Mouse (Mus musculus): ENCODE measurements around the gene M1ap. TPM values are rescaled to one million over a fixed set of nuclear protein-coding genes. Genes with fewer than 3 reads are reported as not detected.

Gene M1ap
- polyA plus RNA-seq, 1 experiment = 10.3 TPM

DNA sequence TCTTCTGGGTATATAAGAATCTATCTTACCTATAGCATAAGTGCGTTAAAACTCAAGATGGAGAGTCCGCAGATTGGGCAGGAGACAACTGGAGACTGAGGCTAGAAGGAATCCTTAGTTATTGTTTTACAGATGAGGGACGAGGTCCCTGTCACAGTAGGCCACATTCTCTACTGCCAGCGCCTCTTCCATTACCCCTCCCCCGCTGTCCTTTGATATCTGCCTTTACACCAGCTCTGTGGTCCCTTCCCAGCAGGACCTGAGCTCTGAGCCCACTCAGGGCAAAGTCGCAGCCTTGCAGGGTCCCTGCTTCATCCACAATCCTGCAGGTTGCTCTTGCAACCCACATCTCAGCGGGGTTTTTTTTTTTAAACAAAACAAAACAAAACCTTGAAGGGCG lies 121.5 kb downstream of the M1ap start:
- Histone ChIP-seq H3K27ac (ENCODE audit: control insufficient read depth, insufficient read depth, low read depth, low read length, poor library complexity) (no peak overlapping the region), H3K4me1 (ENCODE audit: control insufficient read depth, insufficient read depth, low read length) (no peaks in the 10 kb centered on the region), H3K4me3 (replicated peaks; ENCODE audit: control insufficient read depth, low read depth, low read length) (no peak overlapping the region)
- TF ChIP-seq POLR2A (IDR thresholded peaks at IDR 0.05; ENCODE audit: borderline replicate concordance, control insufficient read depth, low read depth, low read length) = no peak
- no peak for TF ChIP-seq CTCF (IDR thresholded peaks at IDR 0.05; ENCODE audit: control insufficient read depth, insufficient read depth, low read length)
- WGBS = 50% methylated on average over 8 of the region's 8 CpGs

GRCm38 (mm10) chr6:83068706-83069487 lies 122.2 kb downstream of the M1ap start:
- no peak for TF ChIP-seq POLR2A (IDR thresholded peaks at IDR 0.05; ENCODE audit: borderline replicate concordance, control insufficient read depth, low read depth, low read length)
- H3K27ac ChIP-seq (ENCODE audit: control insufficient read depth, insufficient read depth, low read depth, low read length, poor library complexity) = no peak overlapping the region; the same call in 1 of the 2 replicates
- H3K4me3 ChIP-seq (replicated peaks; ENCODE audit: control insufficient read depth, low read depth, low read length) = no peak overlapping the region
- WGBS = 2% methylated on average over 81 of the region's 81 CpGs
- no peaks in the 10 kb centered on the region for H3K4me1 ChIP-seq (ENCODE audit: control insufficient read depth, insufficient read depth, low read length)

DNA sequence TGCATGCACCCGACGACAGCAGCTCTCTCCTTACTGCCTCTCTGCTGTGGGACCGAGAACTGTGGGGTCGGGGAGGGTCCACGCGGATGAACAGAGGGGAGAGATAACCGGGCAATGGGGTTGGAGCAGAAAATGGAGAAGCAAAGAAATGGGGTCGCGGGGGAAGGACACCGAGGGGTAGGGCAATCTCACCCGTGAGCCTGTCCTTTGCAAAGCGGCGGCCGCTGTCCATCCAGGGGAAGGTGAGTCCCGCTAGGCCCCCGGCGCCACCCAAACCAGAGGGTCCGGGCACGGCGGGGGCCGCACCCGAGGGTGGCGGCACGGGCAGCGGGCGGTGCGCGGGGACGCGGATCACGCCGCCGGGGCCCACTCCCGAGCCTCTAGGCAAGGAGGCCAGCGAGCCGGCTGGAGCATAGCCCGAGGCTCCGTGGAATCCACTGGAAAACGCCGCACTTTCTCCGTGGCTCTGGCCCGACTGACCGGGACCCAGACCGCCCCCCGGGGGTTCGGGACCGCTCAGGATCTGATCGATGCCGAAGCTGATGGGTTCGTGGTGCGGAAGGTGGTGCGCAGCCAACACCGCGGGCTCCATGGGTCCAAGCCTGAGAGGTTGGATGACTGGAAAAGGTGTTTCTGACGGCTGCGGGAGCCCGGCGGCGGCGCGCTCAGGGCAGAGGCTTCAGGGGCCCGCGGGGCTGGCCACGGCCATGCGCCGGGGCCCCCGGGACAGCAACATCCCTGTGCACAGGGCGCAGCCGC lies 123.0 kb downstream of the M1ap start:
- H3K4me1 ChIP-seq (ENCODE audit: control insufficient read depth, insufficient read depth, low read length) = no peaks in the 10 kb centered on the region
- WGBS = 4% methylated on average over 69 of the region's 69 CpGs
- no peak overlapping the region for H3K27ac ChIP-seq (ENCODE audit: control insufficient read depth, insufficient read depth, low read depth, low read length, poor library complexity)
- TF ChIP-seq CTCF (IDR thresholded peaks at IDR 0.05; ENCODE audit: control insufficient read depth, insufficient read depth, low read length) = no peak
- TF ChIP-seq POLR2A (IDR thresholded peaks at IDR 0.05; ENCODE audit: borderline replicate concordance, control insufficient read depth, low read depth, low read length) = no peak
- no peak overlapping the region for H3K4me3 ChIP-seq (replicated peaks; ENCODE audit: control insufficient read depth, low read depth, low read length)

- no peak within 1 kb of the TSS for H3K27ac ChIP-seq (ENCODE audit: control insufficient read depth, insufficient read depth, low read depth, low read length, poor library complexity)
- TF ChIP-seq POLR2A (IDR thresholded peaks at IDR 0.05; ENCODE audit: borderline replicate concordance, control insufficient read depth, low read depth, low read length) = no peak
- TF ChIP-seq CTCF (IDR thresholded peaks at IDR 0.05; ENCODE audit: control insufficient read depth, insufficient read depth, low read length) = no peak
- 1% methylated on average over 10 of the region's 10 CpGs for WGBS
- no peak within 1 kb of the TSS for H3K4me3 ChIP-seq (replicated peaks; ENCODE audit: control insufficient read depth, low read depth, low read length)
- no peaks in the 10 kb centered on the region for H3K4me1 ChIP-seq (ENCODE audit: control insufficient read depth, insufficient read depth, low read length)
Measured at GRCm38 (mm10) chr6:83070247-83070310, 123.4 kb downstream of the M1ap start, which contains the start of gene Tlx2. Tlx2 (minus strand) TSS chr6:83070293.

DNA sequence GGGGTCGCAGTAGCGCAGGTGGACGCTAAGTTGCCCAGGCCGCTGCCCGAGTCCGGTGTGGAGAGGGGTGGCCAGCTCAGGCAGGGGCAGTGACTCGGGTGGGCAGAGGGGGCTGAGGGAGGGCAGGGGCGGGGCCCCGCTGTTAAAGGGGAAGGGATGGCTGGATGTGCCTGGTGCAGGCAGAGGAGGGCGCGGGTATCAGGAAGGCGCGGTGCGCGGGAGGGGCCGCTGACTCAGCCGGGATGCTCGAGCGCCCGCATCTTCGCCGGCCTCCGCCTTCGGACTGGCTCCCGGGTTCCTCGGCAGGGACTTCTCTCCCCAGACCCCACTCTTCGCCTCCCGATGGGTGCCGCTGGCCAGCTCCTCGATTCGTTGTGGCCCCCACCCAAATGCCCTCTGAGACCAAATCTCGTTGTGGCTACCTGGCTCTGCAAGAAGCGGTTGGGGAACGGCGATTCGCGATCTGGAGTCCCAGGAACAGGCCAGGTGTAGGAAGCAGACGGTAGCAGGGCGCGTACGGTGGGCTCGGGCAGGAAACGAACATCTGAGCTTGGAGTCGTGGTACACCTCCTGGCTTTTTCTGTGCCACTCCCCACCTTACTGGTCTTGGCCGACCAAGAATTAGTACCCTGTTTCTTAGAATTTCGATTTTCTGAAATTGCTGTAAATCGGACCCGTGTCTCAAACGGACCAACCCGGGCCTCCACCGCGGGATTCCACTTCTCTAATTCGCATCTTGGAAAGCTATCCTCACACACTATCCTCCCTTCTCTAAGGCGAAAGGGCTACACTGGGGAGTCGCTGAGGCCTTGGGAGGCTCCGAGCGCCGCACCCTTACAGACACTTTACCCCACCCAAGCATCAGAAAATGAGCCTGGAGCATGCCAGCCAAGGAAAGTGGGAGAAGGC lies 123.9 kb downstream of the M1ap start:
- no peaks in the 10 kb centered on the region for H3K4me1 ChIP-seq (ENCODE audit: control insufficient read depth, insufficient read depth, low read length)
- TF ChIP-seq POLR2A (IDR thresholded peaks at IDR 0.05; ENCODE audit: borderline replicate concordance, control insufficient read depth, low read depth, low read length) (no peak), CTCF (IDR thresholded peaks at IDR 0.05; ENCODE audit: control insufficient read depth, insufficient read depth, low read length) (no peak)
- H3K4me3 ChIP-seq (replicated peaks; ENCODE audit: control insufficient read depth, low read depth, low read length) = no peak overlapping the region
- no peak overlapping the region for H3K27ac ChIP-seq (ENCODE audit: control insufficient read depth, insufficient read depth, low read depth, low read length, poor library complexity)
- WGBS = 3% methylated on average over 58 of the region's 58 CpGs

GRCm38 (mm10) chr6:83071220-83071619 lies 124.5 kb downstream of the M1ap start:
- no peak for TF ChIP-seq POLR2A (IDR thresholded peaks at IDR 0.05; ENCODE audit: borderline replicate concordance, control insufficient read depth, low read depth, low read length)
- no peak for TF ChIP-seq CTCF (IDR thresholded peaks at IDR 0.05; ENCODE audit: control insufficient read depth, insufficient read depth, low read length)
- Histone ChIP-seq H3K27ac (ENCODE audit: control insufficient read depth, insufficient read depth, low read depth, low read length, poor library complexity) (no peak overlapping the region; the same call in 1 of the 2 replicates), H3K4me3 (replicated peaks; ENCODE audit: control insufficient read depth, low read depth, low read length) (no peak overlapping the region), H3K4me1 (ENCODE audit: control insufficient read depth, insufficient read depth, low read length) (no peaks in the 10 kb centered on the region)
- 4% methylated on average over 24 of the region's 24 CpGs for WGBS

DNA sequence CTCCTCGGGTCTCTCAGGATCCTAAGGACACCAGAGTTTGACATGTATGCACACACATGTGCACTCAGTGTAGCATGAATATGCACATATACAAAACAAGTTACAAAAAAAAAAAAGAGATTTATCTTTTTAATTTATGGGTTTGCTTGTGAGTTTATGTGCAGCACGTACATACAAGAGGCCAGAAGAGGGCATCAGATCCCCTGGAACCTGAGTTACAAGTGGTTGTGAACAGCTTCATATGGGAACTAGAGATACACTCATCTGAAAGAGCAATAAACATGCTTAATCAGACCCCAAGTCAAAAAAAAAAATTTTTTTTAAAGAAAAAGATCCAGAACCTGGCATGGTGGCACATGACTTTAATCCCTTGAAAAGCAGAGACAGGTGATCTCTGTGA lies 128.3 kb downstream of the M1ap start:
- no peak overlapping the region for H3K27ac ChIP-seq (ENCODE audit: control insufficient read depth, insufficient read depth, low read depth, low read length, poor library complexity)
- no peak overlapping the region for H3K4me3 ChIP-seq (replicated peaks; ENCODE audit: control insufficient read depth, low read depth, low read length)
- no peak for TF ChIP-seq POLR2A (IDR thresholded peaks at IDR 0.05; ENCODE audit: borderline replicate concordance, control insufficient read depth, low read depth, low read length)
- no peak for TF ChIP-seq CTCF (IDR thresholded peaks at IDR 0.05; ENCODE audit: control insufficient read depth, insufficient read depth, low read length)
- H3K4me1 ChIP-seq (ENCODE audit: control insufficient read depth, insufficient read depth, low read length) = peaks cover 1% of the 10 kb centered on the region
- WGBS = 18% methylated on average over 2 of the region's 2 CpGs

DNA sequence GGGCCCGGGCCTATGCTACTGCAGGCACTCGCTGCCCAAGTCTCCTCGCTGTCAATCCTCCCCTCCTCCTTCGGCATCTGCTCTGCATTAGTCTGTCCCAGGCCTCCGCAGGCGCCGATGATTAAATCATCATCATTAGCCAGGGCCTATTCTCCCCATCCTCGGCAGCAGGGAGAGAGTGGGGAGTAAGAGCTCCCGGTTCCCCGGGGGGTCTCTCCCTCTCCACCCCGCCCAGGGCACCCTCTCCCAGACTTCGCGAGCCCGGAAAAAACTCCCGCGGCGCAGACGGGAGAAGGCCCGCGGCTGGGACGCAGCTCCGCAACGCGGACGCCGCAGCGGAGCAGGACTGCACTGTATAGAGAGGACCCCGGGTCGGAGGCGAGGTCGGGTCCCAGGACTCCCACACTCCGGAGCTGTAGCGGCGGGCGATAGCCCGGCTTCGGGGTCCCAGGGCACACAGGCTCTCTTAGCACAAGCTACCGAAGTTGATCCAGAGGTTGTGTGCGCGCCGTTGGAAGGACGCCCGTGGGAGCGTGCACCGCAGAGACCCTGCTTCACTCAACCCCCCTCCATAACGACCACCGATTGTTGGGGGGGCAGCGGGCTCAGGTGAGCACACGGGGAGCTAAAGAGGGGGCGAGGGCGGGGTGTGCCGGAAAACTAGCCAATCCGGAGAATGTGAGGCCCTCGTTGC lies 131.1 kb downstream of the M1ap start, which contains the start of gene Pcgf1:
Gene Pcgf1 (plus strand): TSS at position 240 of the 694 bp plus-strand sequence.
- WGBS = under 1% methylated on average over 54 of the region's 54 CpGs
- TF ChIP-seq POLR2A (IDR thresholded peaks at IDR 0.05; ENCODE audit: borderline replicate concordance, control insufficient read depth, low read depth, low read length) = no peak
- no peak for TF ChIP-seq CTCF (IDR thresholded peaks at IDR 0.05; ENCODE audit: control insufficient read depth, insufficient read depth, low read length)

More for the DNA sequence above, 131.1 kb downstream of the M1ap start, which contains the start of gene Pcgf1:
- Histone ChIP-seq H3K4me1 (ENCODE audit: control insufficient read depth, insufficient read depth, low read length) (peaks cover 1% of the 10 kb centered on the region), H3K4me3 (replicated peaks; ENCODE audit: control insufficient read depth, low read depth, low read length) (peak within 1 kb of the TSS; percentile 86), H3K27ac (ENCODE audit: control insufficient read depth, insufficient read depth, low read depth, low read length, poor library complexity) (peak within 1 kb of the TSS; percentile 75)

Measured in bone marrow, adult 2 months (tissue).